Mouse (Mus musculus): ENCODE measurements at regions not wholly inside any gene's neighbourhood (a gene's known extent, or its start where the extent isn't known, plus 50 kb on each side); places are given as distances from the start of the nearest gene placed in this dataset.
A peak's percentile ranks its signal among the peaks of the same experiment; 100 is the strongest.

DNA sequence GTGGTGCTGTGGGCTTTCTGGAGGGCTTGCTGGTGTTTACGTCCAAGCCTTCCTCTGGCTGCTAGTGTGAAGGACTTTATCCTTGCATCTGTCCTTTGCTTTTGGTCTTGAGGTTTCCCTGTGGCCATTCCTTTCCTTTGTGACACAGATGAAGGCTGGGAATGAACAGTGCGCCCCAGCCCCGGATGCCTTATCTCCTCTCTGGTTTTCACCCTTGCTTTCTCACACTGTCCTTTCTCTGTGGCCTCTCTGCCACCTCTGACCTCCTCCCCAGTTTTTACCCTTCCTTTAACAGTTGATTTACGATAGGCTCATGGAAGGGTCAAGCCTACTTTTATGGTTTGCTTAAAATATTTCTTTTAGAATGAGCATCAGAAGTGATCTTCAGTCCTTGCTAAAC lies 53.2 kb downstream of the Gas1 start:
- no peak for DNase-seq

GRCm38 (mm10) chr13:60123174-60123587 lies 54.0 kb downstream of the Gas1 start:
- DNase-seq = no peak

GRCm38 (mm10) chr13:60122341-60123173 lies 54.6 kb downstream of the Gas1 start:
- DNase-seq = no peak

DNA sequence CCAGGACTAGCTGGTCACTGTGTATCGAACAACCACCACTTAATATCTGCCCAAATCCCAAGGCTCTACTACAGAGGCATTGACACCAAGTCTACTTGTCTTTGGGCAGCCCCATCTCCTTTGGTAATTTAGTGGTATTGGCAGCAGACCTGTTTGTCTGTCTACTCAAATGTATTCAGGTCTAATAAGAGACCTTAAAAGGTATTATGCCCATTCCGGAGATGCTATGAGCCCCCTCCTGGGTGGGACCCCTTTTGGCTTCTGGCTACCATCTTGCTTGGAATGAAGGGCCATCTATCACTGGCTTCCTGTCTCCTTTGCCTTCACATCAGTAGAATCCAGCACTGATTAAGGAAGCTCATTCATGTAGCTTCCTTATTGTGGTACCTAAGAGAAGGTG lies 65.7 kb downstream of the Gas1 start:
- no peak for DNase-seq

GRCm38 (mm10) chr13:60110079-60110846 lies 66.9 kb downstream of the Gas1 start:
- DNase-seq = peak; percentile 20 to 26

- peak; percentile 31 to 42 for DNase-seq
Observed at GRCm38 (mm10) chr13:60105286-60105685, 71.9 kb downstream of the Gas1 start.

GRCm38 (mm10) chr13:60101651-60102050 lies 75.5 kb downstream of the Gas1 start:
- no peak for DNase-seq

DNA sequence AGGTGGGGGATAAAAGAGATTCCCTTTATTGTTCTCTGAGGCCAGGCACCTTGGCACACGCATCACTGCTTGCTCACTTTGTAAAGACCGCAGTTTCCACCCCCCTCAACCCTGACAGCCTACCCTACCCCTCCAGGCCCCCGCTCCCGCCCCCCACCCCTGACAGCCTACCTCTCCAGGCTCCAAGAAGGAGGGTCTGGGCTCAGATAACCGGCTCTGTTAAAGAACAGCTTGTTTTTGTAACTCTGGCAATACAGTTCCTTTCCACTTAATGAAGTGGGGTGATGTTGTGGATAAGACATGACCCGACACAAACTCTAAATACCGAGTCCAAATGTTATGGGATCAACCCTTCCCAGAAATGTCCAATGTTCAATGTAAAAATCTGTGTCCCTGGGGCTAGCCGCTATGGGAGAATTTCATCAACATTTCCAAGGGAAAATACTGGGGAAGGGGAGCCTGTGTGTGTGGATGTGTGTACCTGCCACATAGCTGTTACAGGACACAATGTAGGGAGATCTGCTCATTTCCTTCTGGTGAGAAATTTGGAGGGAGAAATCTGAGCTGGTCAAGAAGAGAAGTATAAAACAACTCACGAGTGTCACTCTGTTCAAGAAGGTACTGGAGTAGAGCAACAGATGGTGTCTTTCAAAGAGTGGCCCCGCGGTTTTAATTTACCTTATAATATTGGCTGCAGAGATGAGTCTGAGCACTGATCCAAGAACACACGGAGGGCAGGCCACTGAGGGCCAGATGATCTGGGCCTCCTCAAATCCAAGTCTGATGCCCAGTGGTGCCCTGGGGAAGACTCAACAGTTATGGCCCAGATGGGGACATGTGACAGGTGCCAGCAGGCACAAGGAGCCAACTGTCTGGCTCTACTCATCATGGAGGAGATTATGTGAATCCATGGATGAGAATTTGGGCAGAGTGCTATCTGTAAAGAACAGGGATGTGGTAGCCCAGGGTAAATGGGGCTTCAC lies 76.7 kb downstream of the Gas1 start:
- DNase-seq = no peak

GRCm38 (mm10) chr13:60099469-60100129 lies 77.6 kb downstream of the Gas1 start:
- no peak for DNase-seq

DNA sequence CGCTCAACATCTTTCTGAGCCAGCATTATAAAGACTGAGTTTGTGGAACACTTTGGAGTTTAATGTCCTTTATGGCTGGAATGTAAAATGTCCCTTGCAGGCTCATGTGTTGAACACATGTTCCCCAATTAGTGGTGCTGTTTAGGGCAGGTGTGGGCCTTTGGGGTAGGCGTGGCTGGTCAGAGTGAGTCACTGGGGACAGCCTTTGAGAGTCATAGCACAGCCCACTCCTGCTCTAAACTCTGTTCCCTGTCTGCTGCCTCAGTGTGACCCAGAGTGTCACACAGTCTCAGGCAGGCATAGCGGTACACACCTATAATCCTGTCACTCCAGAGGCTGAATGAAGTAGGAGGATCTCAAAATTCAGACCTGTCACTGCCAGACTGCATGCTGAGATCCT lies 78.8 kb downstream of the Gas1 start:
- no peak for DNase-seq

- no peak for DNase-seq
Observed at GRCm38 (mm10) chr13:60097776-60098175, 79.4 kb downstream of the Gas1 start.

GRCm38 (mm10) chr13:60086657-60087056 lies 90.5 kb downstream of the Gas1 start:
- no peak for DNase-seq

- DNase-seq = peak in 1 of 2 experiments; percentile 34
Observed at GRCm38 (mm10) chr13:60084975-60085374, 92.2 kb downstream of the Gas1 start.

DNA sequence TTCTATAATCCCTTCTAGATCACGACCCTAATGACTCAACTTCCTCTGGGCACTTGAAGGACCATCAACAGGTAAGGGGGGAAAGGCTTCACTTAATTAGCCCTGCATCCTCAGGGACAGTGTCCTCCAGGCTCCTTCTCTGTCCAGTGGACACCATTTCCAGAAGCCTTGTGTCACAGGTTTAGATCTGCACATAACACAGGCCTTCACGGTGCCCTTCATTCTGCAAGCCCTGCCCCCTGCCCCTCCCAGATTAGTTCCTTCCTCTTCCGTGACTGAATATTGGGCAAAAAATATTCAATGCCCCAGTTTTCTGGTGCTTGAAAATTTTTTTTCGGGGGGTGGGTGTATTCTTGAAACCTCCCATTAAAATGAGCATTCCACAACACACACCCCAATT lies 92.9 kb downstream of the Gas1 start:
- DNase-seq = no peak

GRCm38 (mm10) chr13:60080113-60080512 lies 97.1 kb downstream of the Gas1 start:
- no peak for DNase-seq

DNA sequence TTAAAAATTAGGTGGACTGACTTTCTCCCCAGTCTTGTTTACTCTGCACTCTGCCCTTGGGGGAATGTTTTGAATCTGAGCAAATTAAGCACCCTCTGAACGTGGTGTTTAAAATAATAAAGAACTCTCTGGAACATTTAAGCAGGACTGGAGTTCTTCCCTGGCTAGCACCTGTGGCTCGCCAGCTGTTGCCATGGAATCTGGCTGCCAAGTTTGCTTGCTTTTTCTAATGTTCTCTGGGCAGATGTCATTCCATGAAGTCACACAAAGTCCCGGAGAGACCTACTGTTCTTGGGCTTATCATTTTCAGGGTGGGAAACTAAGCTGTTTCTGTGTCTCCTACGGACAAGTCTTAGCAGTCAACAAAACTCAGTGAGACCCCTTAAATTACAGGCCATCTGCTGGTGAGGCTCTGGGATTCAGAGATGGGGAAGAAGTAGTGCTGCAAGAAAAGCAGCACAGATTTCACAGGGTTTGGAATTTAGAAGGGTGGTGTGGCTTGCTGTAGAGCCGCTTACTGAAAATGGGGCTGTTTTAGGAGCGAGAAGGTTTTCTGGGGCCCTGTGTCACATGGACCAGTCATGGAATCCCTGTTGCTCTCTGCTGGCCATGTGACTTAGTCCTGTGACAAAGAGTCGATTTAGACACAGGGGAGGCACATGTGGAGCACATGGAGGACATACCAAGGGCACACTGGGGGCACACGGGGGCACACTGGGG lies 98.7 kb downstream of the Gas1 start:
- no peak for DNase-seq

GRCm38 (mm10) chr13:60076147-60076800 lies 100.9 kb downstream of the Gas1 start:
- no peak for DNase-seq

DNA sequence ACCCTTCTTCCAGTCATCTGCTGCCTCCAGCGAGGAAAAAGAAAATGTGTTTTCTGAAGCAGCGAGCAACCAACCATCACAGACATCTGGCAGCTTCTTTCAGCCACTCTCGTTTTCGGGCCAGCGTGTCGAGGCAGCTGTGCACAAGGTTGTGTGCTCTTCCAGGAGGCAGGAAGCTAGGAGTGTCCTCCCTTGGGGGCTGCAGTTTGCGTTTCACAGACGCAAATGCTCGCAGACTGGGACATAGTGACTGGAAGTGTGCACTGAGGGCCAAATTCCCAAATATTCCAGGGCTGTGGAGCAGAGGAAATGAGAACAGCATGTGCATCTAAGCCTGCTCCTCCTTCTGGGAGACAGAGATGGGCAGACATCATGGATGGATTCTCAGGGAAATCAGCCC lies 105.6 kb downstream of the Gas1 start:
- no peak for DNase-seq

DNA sequence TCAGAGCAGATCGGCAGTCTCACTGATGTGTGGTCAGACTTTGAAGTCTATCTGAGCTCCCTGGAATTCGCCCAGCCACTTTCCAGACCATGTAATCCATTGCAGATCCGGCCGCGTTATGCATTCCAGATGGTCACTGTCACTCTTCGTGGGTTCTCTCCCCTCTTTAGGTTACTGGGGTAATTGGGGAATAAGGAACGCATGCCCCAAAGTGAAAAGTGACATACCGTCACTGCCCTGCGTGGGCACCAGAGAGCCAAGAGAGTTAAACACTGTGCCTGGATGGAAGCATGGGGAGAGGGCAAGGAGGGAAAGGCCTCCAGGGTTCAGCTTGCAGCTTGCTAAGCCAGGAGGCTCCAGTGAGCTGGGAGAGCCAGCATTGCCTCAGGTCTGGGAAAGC lies 108.0 kb downstream of the Gas1 start:
- DNase-seq = no peak

DNA sequence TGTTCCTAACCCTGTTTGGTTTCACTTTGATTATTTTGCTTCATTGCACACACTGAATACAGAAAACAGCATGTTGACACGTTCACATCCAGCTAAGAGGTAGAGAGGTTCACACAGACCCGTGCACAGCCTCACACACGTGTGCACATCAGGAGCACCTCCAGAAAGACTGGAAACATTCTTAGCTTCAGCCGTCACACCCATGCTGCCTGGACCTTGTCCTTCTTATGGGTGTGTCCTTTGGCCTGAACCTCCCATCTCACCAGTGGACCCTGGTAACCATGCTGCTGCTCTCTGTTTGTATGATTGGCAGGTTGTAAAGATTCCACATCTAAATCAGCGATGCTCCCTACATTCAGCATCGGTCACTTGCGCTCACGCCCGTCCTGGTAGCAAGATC lies 109.8 kb downstream of the Gas1 start:
- DNase-seq = no peak

GRCm38 (mm10) chr13:60061589-60061988 lies 115.6 kb downstream of the Gas1 start:
- DNase-seq = no peak

All from layer of hippocampus, postnatal 36 days (tissue).